ENCODE assay signal across 9 mouse cellular contexts in genomic region chr10:121305441-121305840, GRCm38 (mm10). TPM values are rescaled to one million over a fixed set of nuclear protein-coding genes. Genes with fewer than 3 reads are reported as not detected.
DNase-seq lines count a peak whose midpoint lies in the region; ATAC-seq and TF ChIP-seq lines count a peak whose summit lies in the region.
"Had no signal": no experiment of that assay in that cellular context is flagged by ENCODE, and none has a peak within 500 bp of the region (broad histone marks: within the 10 kb centered on the region; RNA-seq: fewer than 3 reads in every experiment).

No protein-coding gene starts in this region.

- no peak overlapping the region for H3K9ac ChIP-seq in intestine, postnatal 0 days (ENCODE audit: low read depth, low read length)

- H3K27me3 ChIP-seq in intestine, postnatal 0 days (replicated peaks; ENCODE audit: control insufficient read depth, insufficient read depth, low read length), result peaks cover 17% of the 10 kb centered on the region

- H3K4me1 ChIP-seq in intestine, postnatal 0 days (replicated peaks; ENCODE audit: control insufficient read depth, insufficient read depth, low read length), result 0 out of 2 replicates have a peak, but pooled peaks cover 3% of the 10 kb centered on the region

- peak; percentile 60 for DNase-seq in embryo, embryonic 10 days (ENCODE audit: low spot score)
- no peak for DNase-seq in embryo, embryonic 9.5 days (ENCODE audit: extremely low spot score)
- DNase-seq in right cerebral cortex, postnatal 14 days, result peak; percentile 42
- DNase-seq in right cerebral cortex, adult 2 months (ENCODE audit: low spot score in 2 of 2), result no peak
- DNase-seq in naive thymus-derived CD4-positive, alpha-beta T cell, adult 2 months (ENCODE audit: low read depth), result peak; percentile 51
- DNase-seq in frontal cortex, postnatal 36 days (ENCODE audit: low spot score in 2 of 2), result no peak
- no peak for DNase-seq in right cerebral cortex, postnatal 36 days (ENCODE audit: low spot score in 2 of 2)

- H3K4me3 ChIP-seq in intestine, postnatal 0 days (ENCODE audit: low read depth, low read length), result no peak overlapping the region
- H3K4me3 ChIP-seq: erythroblast, embryonic 14.5 days had no signal

- TF ChIP-seq CTCF in intestine, postnatal 0 days (IDR thresholded peaks at IDR 0.05; ENCODE audit: low read depth), result peak; percentile 49

- H3K36me3 ChIP-seq in intestine, postnatal 0 days (ENCODE audit: control insufficient read depth, insufficient read depth), result peaks cover 15% of the 10 kb centered on the region; the same call in 1 of the 2 replicates

- no peak overlapping the region for H3K4me2 ChIP-seq in intestine, postnatal 0 days (replicated peaks; ENCODE audit: low read depth)

- no peak overlapping the region for H3K27ac ChIP-seq in intestine, postnatal 0 days (ENCODE audit: low read depth, low read length)

- ATAC-seq in intestine, postnatal 0 days, result peak; percentile 16; the same call in 1 of the 2 replicates

- no peaks in the 10 kb centered on the region for H3K9me3 ChIP-seq in intestine, postnatal 0 days (ENCODE audit: control insufficient read depth)

- 42% methylated on average over 5 of the region's 5 CpGs for WGBS in intestine, postnatal 0 days

RNA-seq across cellular contexts. Expression of gene Tbc1d30, which starts 45.6 kb away (rescaled TPM):
- 2.8 and 2.9 TPM in 2 replicates for polyA plus RNA-seq in intestine, postnatal 0 days (2015; fragmentation: Nextera tagmentation; extraction: Ambion mirVana)
- polyA plus RNA-seq: erythroblast, embryonic 14.5 days had no signal

RNA-seq across cellular contexts. Expression of gene Gns, which starts 59.4 kb away (rescaled TPM):
- polyA plus RNA-seq in intestine, postnatal 0 days (2015; fragmentation: Nextera tagmentation; extraction: Ambion mirVana), result 68.6 and 78.1 TPM in 2 replicates

Comparison
In these comparisons a context has a peak if more than half of its experiments do, and no peak if none do; other contexts are left out.
1. DNase-seq: peak in embryo, embryonic 10 days (single experiment), right cerebral cortex, postnatal 14 days (single experiment) and naive thymus-derived CD4-positive, alpha-beta T cell, adult 2 months (single experiment); none in embryo, embryonic 9.5 days (single experiment), right cerebral cortex, adult 2 months (0 of 2), frontal cortex, postnatal 36 days (0 of 2) and right cerebral cortex, postnatal 36 days (0 of 2).